Mouse (Mus musculus) spleen, postnatal 36 days (tissue): ENCODE results near the gene Pygm.

Source experiments
- DNase-seq, 2 experiments: peaks; one replicate each; pipeline ENCODE4 v3.0.0; 2022; ENCODE audit warnings: low spot score in 2 of 2, mixed read lengths in 1 of 2

Gene Pygm

DNA sequence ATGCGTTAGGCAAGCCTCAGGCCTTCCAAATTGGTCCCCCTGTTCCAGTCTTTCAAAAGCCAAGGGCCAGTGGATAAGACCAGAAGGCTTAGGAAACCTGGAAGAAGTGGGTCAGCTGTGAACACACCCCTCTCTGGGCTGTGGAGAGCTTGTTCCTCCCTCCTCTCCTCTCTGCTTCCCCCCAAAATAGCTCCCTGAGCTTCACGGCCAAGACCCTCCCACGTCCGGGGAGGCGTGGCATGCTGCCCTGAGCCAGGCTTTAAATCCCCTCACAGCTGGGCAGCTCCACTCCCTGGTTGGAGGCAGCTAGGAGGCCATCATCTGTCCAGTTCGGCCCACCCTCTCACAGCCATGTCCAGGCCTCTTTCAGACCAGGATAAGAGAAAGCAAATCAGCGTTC lies at the start of gene Pygm:
Pygm (plus strand) TSS at position 272 of the 400 bp plus-strand sequence.
- DNase-seq, result peak in 1 of 2 experiments; percentile 40

DNA sequence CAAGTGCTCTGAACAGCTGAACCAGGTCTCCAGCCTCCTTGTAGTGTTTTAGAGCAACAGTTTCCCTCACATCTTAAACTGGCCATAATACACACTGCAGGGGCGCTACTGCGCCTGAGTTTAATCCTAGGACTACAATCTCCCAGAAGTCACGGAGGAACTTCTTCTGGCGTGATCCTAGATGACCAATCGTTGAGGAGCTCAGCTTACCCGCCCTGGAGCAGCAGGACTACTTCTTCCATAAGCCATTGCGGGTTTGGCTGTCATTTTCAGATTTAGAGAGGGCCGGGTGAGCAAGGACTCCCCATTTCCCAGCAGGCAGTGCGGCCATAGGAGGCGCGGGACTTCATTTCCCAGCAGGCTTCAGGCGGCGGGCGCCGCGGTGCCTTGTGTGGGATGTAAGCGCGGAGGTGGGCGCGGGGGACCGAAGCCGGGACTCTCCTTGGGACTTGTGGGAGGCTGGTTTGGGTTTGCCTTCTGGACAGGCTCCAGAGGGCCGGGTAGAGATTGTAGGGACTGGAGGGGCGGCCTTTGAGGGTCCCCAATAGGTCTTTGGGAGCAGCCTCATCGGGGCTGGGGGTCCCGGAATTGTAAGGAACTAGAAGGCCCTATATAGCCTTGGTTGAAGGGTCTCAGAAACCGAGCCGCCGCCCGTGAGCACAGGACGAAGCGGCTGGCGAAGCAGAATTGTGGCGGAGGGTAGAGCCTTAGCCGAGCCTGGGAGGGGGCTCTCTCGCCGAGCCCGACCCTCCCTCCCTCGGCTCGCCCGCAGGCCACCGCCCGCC lies 49.3 kb upstream of the Pygm start, which contains the start of gene Men1:
Men1 (plus strand) TSS at position 307 of the 785 bp plus-strand sequence.
- peak; percentile 93 to 95 for DNase-seq

DNA sequence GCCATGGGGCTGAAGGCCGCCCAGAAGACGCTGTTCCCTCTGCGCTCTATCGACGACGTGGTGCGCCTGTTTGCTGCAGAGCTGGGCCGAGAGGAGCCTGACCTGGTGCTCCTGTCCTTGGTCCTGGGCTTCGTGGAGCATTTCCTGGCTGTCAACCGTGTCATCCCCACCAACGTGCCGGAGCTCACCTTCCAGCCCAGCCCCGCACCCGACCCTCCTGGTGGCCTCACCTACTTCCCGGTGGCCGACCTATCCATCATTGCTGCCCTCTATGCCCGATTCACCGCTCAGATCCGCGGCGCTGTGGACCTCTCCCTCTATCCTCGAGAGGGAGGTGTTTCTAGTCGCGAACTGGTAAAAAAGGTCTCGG lies 48.8 kb upstream of the Pygm start:
- peak; percentile 24 to 34 for DNase-seq

DNA sequence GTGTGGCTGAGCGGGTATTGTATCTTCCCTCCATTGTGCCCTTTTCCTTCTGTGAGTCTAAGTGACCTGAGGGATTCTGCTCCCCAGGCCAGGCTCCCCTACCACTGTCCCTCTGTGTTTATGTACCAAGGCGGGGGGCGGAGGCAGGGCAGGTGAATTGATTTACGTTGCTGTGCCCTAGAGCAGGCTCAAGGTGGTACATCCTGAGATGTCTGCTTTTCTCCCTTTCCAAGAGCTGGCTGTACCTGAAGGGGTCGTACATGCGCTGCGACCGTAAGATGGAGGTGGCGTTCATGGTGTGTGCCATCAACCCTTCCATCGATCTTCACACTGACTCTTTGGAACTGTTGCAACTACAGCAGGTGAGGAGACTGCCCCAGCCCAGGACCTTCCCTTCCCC lies 47.3 kb upstream of the Pygm start:
- no peak for DNase-seq

DNA sequence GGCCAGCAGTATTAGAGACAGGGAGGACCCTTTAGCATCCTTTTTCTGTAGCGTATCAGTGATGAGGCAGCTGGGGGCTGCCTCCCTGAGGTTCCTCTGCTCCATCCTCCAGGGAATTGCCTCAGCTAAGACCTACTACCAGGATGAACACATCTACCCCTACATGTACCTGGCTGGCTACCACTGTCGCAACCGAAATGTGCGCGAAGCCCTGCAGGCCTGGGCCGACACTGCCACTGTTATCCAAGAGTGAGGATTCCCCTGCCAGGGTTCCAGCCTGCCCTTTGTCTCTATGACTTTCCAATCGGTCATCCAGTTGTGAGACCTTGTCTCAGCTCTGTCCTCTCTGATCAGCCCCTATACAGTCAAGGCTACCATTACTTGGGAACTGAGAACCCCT lies 46.0 kb upstream of the Pygm start:
- DNase-seq, result no peak

DNA sequence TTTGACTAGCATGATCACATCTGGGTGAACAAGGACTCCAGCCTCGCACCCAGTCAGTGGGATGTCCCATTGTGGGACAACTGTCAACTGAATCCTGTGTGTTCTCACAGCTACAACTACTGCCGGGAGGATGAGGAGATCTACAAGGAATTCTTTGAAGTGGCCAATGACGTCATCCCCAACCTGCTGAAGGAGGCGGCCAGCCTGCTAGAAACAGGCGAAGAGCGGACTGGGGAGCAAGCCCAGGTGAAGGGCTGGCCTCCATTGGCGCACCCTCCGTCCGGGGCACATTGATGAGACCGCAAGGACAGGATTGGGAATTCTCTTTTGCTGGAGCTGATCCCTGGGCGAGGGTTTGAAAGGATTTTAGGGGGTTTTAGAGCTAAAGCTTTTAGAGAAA lies 45.5 kb upstream of the Pygm start:
- no peak for DNase-seq

DNA sequence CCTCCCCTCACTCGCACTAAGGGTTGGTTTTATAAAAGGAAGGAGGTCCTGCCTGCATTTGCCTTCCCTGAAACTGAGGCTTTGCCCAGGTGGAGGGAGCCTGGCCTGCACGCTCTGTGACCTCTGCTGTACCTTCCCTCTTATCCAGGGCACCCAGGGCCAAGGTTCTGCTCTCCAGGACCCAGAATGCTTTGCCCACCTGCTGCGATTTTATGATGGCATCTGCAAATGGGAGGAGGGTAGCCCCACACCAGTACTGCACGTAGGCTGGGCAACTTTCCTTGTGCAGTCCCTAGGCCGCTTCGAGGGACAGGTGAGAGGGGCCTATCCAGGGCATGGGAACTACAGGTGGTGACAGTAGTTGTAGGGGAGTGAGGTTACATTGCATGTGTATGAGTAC lies 45.0 kb upstream of the Pygm start:
- no peak for DNase-seq

DNA sequence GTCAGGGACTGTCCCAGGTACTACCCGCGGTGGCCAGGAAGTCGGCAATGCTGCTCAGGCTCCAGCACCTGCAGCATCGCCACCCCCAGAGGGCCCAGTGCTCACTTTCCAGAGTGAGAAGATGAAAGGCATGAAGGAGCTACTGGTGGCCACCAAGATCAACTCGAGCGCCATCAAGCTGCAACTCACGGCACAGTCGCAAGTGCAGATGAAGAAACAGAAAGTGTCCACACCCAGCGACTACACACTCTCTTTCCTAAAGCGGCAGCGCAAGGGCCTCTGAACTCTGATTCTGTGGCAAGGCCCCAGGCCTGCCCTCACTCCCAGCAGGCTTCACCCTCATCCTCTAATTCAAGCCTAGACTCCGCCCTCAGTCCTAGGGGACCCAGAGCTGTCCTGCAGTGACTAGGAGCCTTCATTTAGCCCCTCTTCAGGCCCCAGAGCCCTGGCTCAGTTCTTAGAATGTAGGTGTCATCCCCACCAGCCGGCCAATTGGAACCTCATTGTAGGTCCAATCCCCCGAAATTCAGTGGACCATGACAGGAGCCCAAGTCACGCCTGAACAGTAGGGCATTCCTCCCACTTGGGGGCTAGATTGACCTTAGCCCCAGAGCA lies 44.2 kb upstream of the Pygm start:
- DNase-seq, result peak; percentile 85 to 86

DNA sequence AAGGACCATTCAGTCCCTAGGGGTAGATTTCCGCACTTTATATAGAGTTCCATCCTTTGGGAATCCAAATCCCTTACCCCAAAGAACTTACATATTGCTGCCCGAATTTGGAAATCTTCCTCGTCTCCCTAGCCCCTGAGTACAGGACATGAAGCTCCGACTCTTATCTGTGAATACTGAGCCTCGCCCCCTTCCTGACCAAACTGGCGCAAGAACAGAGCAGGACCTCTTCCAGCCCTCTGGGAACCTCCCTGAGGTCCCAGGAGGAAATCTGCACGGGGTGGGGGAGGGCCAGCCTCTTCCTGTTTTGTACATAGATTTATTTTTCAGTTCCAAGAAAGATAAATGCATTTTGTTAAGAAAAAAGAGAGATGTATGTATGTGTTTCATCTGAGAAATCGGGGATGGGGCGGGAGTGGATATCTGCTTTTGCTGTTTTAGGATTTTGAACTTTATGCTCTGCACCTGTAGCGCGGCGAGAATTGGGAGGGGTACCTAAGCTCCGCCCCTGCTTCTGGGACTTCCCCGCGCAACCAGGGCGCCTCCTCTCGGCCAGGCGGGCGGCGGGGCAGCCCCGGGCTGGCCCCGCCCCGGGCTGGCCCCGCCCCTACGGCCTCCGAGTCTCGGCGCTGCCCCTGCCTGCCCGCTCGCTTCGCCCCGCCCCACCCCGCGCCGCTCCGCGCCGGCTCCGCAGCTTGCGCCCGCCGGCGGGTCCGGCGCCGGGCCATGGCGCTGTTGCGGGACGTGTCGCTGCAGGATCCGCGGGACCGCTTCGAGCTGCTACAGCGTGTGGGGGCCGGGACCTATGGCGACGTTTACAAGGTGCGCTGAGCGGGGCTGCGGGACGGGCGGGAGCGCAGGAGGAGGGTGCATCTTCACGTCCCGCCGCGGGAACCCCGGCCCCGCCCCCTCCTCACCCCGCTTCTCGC lies 43.4 kb upstream of the Pygm start, which contains the start of gene Map4k2:
Map4k2 (plus strand) TSS at position 612 of the 929 bp plus-strand sequence.
- DNase-seq, result peak; percentile 90 to 92

DNA sequence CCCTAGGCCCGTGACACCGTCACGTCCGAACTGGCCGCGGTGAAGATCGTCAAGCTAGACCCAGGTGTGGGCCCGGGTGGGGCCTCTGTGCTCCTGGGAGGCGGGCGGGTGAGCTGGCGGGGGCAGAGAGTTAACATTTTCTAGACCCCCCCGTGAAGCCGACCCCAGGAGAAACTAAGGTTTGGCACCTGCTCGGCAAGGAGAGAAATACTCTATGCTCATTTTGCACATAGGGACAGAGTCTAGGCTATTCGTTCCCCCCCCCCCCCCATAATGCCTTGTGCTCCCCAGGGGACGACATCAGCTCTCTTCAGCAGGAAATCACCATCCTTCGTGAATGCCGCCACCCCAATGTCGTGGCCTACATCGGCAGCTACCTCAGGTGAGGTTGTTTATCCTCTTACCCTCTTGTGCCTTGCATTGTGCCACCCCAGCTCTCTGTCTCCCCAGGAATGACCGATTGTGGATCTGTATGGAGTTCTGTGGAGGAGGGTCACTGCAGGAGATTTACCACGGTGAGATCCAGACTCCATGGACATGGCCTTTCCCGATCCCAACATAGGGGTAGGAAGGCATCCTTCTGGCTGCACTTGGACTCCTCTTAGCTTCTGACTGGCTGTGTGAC lies 42.6 kb upstream of the Pygm start:
- DNase-seq, result peak; percentile 48 to 65

DNA sequence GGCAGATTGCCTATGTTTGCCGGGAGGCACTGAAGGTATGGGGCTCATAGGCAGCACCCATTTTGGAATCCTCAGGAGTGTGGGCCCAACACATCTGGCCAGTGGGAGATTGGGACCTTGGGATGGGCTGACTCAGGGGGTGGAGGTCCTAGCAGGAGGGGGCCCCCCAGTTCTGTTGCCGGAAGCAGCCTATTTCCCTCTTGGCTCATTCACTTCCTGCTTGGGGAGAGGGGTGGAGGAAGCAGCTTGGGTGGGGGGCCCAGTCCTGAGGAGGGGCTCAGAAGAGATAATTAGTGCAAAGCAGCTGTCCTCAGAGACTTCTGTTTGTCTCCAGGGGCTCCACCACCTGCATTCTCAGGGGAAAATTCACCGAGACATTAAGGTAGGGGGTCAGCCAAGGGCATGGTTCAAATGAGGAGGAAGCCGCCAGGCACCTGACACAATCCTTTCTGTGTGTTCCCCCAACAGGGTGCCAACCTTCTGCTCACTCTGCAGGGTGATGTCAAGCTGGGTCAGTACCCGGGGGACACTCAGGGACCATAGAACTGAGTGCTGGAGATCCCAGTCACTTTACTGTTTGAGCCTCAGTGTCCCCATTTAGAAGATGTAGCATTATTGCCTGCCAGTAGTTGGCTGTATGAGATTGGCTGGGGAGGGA lies 41.8 kb upstream of the Pygm start:
- DNase-seq, result peak; percentile 48 to 62

DNA sequence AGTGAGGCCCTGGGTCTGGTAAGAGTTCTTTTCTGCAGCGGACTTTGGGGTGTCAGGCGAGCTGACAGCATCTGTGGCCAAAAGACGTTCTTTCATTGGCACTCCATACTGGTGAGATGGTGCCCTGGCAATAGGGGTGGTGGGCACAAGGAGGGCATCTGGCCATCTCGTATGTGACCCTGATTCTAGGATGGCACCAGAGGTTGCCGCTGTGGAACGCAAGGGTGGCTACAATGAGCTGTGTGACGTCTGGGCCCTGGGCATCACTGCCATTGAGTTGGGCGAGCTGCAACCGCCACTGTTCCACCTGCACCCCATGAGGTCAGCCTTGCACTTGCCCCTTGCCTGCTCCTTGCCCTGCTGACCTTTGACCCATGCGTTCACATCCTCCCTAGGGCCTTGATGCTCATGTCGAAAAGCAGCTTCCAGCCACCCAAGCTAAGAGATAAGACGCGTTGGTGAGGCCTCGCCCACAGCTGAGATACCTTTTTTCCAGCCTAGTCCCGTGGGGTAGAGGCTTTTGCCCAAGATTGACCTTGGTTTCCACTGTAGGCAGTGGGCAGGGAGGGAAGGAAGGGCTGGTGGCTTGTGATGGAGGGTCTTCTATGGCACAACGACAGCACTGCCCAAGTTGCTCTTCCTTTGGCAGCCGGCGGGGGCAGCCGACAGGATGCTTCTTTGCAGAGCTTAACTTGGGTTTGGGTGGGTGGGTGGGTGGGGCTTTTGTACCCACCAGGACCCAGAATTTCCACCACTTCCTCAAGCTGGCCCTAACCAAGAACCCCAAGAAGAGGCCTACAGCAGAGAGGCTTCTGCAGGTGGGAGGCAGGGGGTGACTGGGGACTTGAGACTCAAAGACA lies 40.9 kb upstream of the Pygm start:
- DNase-seq, result no peak

DNA sequence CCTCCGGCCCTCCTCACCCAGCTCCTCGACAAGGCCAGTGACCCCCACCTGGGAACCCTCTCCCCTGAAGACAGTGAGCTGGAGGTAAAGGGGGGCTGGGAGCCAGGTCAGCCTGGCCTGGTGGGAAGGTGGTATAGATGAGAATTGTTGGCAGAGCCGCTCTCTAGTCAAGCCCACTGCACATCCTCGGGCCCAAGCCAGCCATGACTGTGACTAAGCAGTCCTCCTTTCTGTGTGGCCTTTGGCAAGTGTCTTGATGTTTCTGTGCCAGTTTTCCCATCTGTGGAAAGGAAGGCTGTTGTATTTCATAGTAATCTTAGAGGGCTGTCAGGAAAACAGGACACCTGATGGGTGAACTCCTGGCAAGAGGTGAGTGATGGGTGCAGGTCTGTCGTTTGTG lies 40.2 kb upstream of the Pygm start:
- no peak for DNase-seq

DNA sequence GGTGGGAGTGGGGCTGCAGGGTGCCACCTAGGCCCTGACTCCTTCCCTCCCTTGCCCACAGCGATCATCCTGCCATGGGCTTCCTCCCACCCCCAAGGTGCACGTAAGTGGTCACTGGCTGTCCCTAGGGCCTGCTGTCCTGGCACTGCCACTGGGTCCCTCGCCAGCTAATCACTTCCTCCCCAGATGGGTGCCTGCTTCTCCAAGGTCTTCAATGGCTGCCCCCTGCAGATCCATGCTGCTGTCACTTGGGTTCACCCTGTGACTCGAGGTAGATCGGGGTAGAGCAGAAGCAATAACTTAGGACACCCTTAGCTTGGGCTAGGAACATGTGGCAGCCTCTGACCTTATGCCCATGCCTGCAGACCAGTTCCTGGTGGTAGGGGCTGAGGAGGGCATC lies 38.2 kb upstream of the Pygm start:
- no peak for DNase-seq

DNA sequence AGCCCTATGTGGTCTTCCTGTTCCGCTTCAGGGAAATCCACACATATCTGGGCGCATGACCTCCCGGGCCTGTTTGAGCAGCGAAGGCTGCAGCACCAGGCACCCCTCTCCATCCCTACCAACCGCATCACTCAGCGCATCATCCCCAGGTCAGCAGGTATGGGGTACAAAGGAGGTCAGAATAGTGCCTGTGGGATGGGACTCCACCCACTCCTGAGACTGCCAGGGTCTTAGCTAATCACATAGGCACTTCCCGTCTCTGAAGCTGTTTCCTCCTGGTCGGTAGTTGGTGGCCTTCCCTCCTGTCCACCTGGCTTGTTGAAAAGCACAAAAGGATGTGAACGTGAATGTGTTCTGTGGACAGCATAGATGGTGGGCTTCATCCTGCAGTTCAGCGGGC lies 37.5 kb upstream of the Pygm start:
- no peak for DNase-seq

DNA sequence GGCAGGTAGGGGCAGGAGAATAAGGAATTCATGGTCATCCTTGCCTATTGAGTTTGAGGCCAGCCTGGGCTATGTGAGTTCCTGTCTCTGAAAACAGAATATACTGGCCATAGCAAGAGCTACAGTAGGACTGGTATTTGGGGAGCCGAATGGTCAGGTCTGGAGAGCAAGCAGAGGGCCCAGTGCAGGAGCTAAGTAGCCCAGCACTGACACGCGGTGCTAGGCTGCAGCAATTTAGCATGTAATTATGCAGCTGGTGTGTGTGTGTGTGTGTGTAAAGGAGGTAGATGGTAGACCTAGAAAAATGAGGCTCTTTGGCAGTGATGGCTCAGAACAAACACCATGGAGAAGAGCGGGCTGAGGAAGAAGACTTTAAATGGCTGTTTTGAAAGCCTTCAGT lies 36.6 kb upstream of the Pygm start:
- DNase-seq, result no peak

DNA sequence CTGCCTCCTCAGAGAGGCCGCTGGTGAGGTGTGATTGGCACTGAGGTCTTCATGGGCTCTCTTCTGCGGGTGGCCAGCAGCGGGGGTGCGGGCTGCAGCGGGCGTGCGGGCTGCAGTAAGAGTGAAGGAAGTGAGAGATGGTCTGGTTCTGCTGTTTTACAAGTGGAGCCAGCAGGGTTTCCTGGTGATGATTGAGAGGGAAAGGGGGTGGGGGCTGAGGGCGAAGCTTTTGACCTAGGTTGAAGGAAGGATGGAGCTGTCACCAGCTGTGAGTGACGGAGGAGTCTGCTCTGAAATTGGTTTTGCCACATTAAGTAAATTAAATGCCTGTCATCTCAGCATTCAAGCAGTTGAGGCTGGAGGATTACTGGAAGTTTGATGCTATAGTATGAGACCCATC lies 35.5 kb upstream of the Pygm start:
- no peak for DNase-seq

DNA sequence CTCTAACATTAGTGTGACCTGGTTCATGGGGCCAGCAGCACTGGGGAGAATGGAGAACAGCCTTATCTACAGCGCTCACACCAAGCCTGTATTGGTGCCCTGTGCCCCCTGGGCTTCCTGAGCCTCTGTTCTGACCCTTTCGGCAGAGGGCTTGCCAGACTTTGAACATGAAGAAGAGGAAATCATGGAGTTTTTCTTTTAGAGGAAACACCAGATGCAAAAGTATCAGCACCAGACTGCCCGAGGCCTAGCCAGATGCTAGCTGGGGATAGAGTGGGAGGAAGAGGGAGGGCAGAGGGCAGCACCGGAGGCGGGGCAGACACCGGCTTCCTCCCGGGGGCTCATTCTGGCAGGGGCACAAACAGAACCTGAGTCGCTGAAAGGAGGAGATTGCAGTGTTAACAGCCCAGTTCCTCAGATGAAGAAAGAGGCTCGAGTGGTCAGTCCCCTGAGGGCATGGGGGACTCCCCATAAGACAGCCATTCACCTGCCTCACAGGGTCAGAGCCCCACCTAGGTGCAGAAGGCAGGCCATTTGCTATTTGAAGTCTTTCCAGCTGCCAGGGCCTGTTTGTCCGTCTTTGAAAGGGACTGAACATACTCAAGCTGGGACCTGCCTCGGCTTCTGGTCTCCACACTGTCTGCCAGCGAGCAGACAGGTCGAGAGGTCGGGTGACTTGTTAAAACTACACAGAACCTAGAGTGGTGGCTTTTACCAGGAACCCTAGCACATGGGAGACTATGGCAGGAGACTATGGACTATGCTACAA lies 34.8 kb upstream of the Pygm start:
- DNase-seq, result no peak

DNA sequence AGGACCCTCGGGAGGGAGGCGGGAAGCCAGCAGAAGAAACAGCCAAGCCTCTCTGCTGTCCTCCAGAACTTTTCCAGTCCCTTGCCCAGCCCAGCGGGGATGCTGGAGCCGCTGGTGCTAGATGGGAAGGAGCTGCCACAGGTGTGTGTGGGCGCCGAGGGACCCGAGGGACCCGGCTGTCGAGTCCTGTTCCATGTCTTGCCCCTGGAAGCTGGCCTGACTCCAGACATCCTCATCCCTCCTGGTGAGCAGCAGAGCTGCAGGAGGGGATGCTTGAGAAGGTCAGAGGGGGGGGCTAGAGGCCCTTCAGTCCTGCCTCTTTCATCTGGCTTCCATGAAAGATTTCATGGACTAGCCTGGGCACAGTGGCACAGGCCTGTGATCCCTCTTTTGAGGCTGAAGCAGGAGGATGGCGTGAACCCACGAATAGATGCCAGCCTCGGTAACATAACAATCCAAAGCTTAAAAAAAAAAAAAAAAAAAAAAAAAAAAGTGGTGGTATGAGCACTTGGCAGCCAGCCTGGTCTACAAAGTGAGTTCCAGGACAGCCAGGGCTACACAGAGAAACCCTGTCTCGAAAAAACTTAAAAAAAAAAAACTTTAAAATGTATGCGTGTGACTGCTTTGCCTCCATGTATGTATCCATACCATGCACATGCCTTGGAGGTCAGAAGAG lies 32.6 kb upstream of the Pygm start:
- DNase-seq, result no peak
